Mouse (Mus musculus) intestine, embryonic 14.5 days (tissue): ENCODE results near the gene Tlnrd1. TPM values are rescaled to one million over a fixed set of nuclear protein-coding genes. Genes with fewer than 3 reads are reported as not detected.

Experiments used
- ATAC-seq: fragments of 200-750 bp; cut with Nextera tagmentation; replicated peaks from 2 replicates; pipeline ENCODE4 v1.8.0; 2017; ENCODE audit warnings: low read depth, moderate number of reproducible peaks, moderate TSS enrichment, moderate library complexity; ENCODE audit not compliant: low FRiP score, low TSS enrichment
- DNase-seq: peaks from one replicate; pipeline ENCODE4 v3.0.0-alpha.2; 2018; ENCODE audit warnings: low spot score
- H3K27ac ChIP-seq: fragments of 300-500 bp; sonication (generic); 2 replicates; pipeline ENCODE4 v1.5.1; 2014; ENCODE audit warnings: low read depth, mild to moderate bottlenecking, control low read depth
- H3K27me3 ChIP-seq: fragments of 300-500 bp; sonication (generic); replicated peaks from 2 replicates; pipeline ENCODE4 v1.6.1; 2014; ENCODE audit warnings: low read length, control low read depth; ENCODE audit not compliant: control insufficient read depth, insufficient read depth
- H3K36me3 ChIP-seq: fragments of 300-500 bp; sonication (generic); 2 replicates; pipeline ENCODE4 v1.6.1; 2014; ENCODE audit warnings: low read length, control low read depth; ENCODE audit not compliant: control insufficient read depth, insufficient read depth
- H3K4me1 ChIP-seq: fragments of 300-500 bp; sonication (generic); replicated peaks from 2 replicates; pipeline ENCODE4 v1.6.1; 2014; ENCODE audit warnings: low read length, control low read depth, mixed read lengths; ENCODE audit not compliant: control insufficient read depth, insufficient read depth
- H3K4me2 ChIP-seq: fragments of 300-500 bp; sonication (generic); 2 replicates; pipeline ENCODE4 v1.6.1; 2014; ENCODE audit warnings: low read length
- H3K4me3 ChIP-seq: fragments of 300-500 bp; sonication (generic); 2 replicates; pipeline ENCODE4 v1.5.1; 2014; ENCODE audit warnings: low read depth, low read length, control low read depth, mixed read lengths
- H3K9ac ChIP-seq: fragments of 300-500 bp; sonication (generic); 2 replicates; pipeline ENCODE4 v1.6.1; 2014; ENCODE audit warnings: mild to moderate bottlenecking, low read length
- H3K9me3 ChIP-seq: fragments of 300-500 bp; sonication (generic); 2 replicates; pipeline ENCODE4 v1.6.1; 2016; ENCODE audit warnings: low read length, control low read depth; ENCODE audit not compliant: control insufficient read depth
- WGBS: fragments of 180-500 bp; shearing (Covaris S2); extraction: QIAGEN DNeasy Blood & Tissue Kit; methylation state at CpG from one replicate; pipeline ENCODE4 v1.1.7; 2014; 5-methylcytosine and 5-hydroxymethylcytosine counted together
- polyA plus RNA-seq: library from polyadenylated mRNA; unstranded; fragments of >200 nt; fragmentation: Nextera tagmentation; extraction: Ambion mirVana; gene quantifications from 2 replicates; pipeline ENCODE4 v1.2.1, GENCODE M21; 2014

Tlnrd1 gene
- polyA plus RNA-seq, 1 experiment from 2014 or later, result 17.0 TPM

GRCm38 (mm10) chr7:83878676-83879448, 5.2 kb downstream of the Tlnrd1 start:
- peaks cover 60% of the 10 kb centered on the region for H3K4me1 ChIP-seq
- H3K36me3 ChIP-seq, result peaks cover 39% of the 10 kb centered on the region
- no peaks in the 10 kb centered on the region for H3K27me3 ChIP-seq
- ATAC-seq (no peak), DNase-seq (no peak)
- no peak overlapping the region for H3K4me3 ChIP-seq
- peak overlapping the region; percentile 65 for H3K4me2 ChIP-seq
- H3K9ac ChIP-seq, result no peak overlapping the region
- 20% methylated on average over 5 of the region's 5 CpGs for WGBS
- no peaks in the 10 kb centered on the region for H3K9me3 ChIP-seq
- no peak overlapping the region; the same call in 1 of the 2 replicates for H3K27ac ChIP-seq

- no peak for DNase-seq
- ATAC-seq, result no peak
- no peak overlapping the region for H3K27ac ChIP-seq
- H3K4me1 ChIP-seq, result peaks cover 54% of the 10 kb centered on the region
- H3K4me2 ChIP-seq, result no peak overlapping the region
- H3K4me3 ChIP-seq, result no peak overlapping the region
- no peaks in the 10 kb centered on the region for H3K27me3 ChIP-seq
- peaks cover 35% of the 10 kb centered on the region for H3K36me3 ChIP-seq
- no peaks in the 10 kb centered on the region for H3K9me3 ChIP-seq
- WGBS, result 62% methylated on average over 3 of the region's 3 CpGs
- no peak overlapping the region for H3K9ac ChIP-seq
Observed at GRCm38 (mm10) chr7:83877088-83877487, 7.0 kb downstream of the Tlnrd1 start.

GRCm38 (mm10) chr7:83869839-83870543, 14.1 kb downstream of the Tlnrd1 start:
- Histone ChIP-seq H3K4me2 (no peak overlapping the region), H3K4me3 (no peak overlapping the region), H3K27ac (no peak overlapping the region), H3K36me3 (no peaks in the 10 kb centered on the region), H3K4me1 (no peaks in the 10 kb centered on the region), H3K9ac (no peak overlapping the region), H3K9me3 (no peaks in the 10 kb centered on the region), H3K27me3 (no peaks in the 10 kb centered on the region)
- 42% methylated on average over 5 of the region's 5 CpGs for WGBS
- ATAC-seq, result no peak
- DNase-seq, result no peak

- no peak overlapping the region for H3K9ac ChIP-seq
- no peak overlapping the region for H3K4me2 ChIP-seq
- H3K27ac ChIP-seq, result no peak overlapping the region
- ATAC-seq (no peak), DNase-seq (no peak)
- no peaks in the 10 kb centered on the region for H3K27me3 ChIP-seq
- no peaks in the 10 kb centered on the region for H3K4me1 ChIP-seq
- H3K4me3 ChIP-seq, result no peak overlapping the region
- 87% methylated on average over 3 of the region's 3 CpGs for WGBS
- H3K36me3 ChIP-seq, result no peaks in the 10 kb centered on the region
- no peaks in the 10 kb centered on the region for H3K9me3 ChIP-seq
Observed at GRCm38 (mm10) chr7:83868200-83868599, 15.9 kb downstream of the Tlnrd1 start.

- no peak for ATAC-seq
- 64% methylated on average over 2 of the region's 2 CpGs for WGBS
Observed at GRCm38 (mm10) chr7:83863554-83863953, 20.6 kb downstream of the Tlnrd1 start.

GRCm38 (mm10) chr7:83859378-83860083, 24.6 kb downstream of the Tlnrd1 start:
- 47% methylated on average over 4 of the region's 4 CpGs for WGBS
- H3K4me1 ChIP-seq, result no peaks in the 10 kb centered on the region; the same call in 1 of the 2 replicates
- no peak overlapping the region for H3K27ac ChIP-seq
- no peaks in the 10 kb centered on the region for H3K36me3 ChIP-seq
- peak; percentile 59 for DNase-seq
- H3K9me3 ChIP-seq, result no peaks in the 10 kb centered on the region
- H3K4me2 ChIP-seq, result no peak overlapping the region
- H3K4me3 ChIP-seq, result no peak overlapping the region
- peak; percentile 49; the same call in 1 of the 2 replicates for ATAC-seq
- no peak overlapping the region for H3K9ac ChIP-seq
- no peaks in the 10 kb centered on the region for H3K27me3 ChIP-seq

More at GRCm38 (mm10) chr7:83863554-83863953, 20.6 kb downstream of the Tlnrd1 start:
- Histone ChIP-seq H3K27ac (no peak overlapping the region), H3K9ac (no peak overlapping the region), H3K4me1 (no peaks in the 10 kb centered on the region), H3K27me3 (no peaks in the 10 kb centered on the region), H3K9me3 (no peaks in the 10 kb centered on the region), H3K4me2 (no peak overlapping the region), H3K36me3 (no peaks in the 10 kb centered on the region), H3K4me3 (no peak overlapping the region)
- no peak for DNase-seq

- H3K27ac ChIP-seq, result no peak overlapping the region
- no peak for ATAC-seq
- H3K9ac ChIP-seq, result no peak overlapping the region
- H3K4me2 ChIP-seq, result no peak overlapping the region
- no peaks in the 10 kb centered on the region for H3K9me3 ChIP-seq
- no peaks in the 10 kb centered on the region; the same call in 1 of the 2 replicates for H3K4me1 ChIP-seq
- no peak overlapping the region for H3K4me3 ChIP-seq
- no peaks in the 10 kb centered on the region for H3K36me3 ChIP-seq
- H3K27me3 ChIP-seq, result no peaks in the 10 kb centered on the region
- WGBS, result 96% methylated on average over 3 of the region's 3 CpGs
- DNase-seq, result no peak
Observed at GRCm38 (mm10) chr7:83857921-83858320, 26.2 kb downstream of the Tlnrd1 start.

- ATAC-seq, result no peak
- Histone ChIP-seq H3K27ac (no peak overlapping the region), H3K4me3 (no peak overlapping the region), H3K9ac (no peak overlapping the region), H3K4me2 (no peak overlapping the region), H3K36me3 (no peaks in the 10 kb centered on the region), H3K9me3 (no peaks in the 10 kb centered on the region), H3K27me3 (no peaks in the 10 kb centered on the region), H3K4me1 (peaks cover 6% of the 10 kb centered on the region)
- 81% methylated on average over 2 of the region's 2 CpGs for WGBS
- no peak for DNase-seq
Observed at GRCm38 (mm10) chr7:83857208-83857488, 27.0 kb downstream of the Tlnrd1 start.
